Mouse (Mus musculus): ENCODE data around the gene Clcn6. TPM values are rescaled to one million over a fixed set of nuclear protein-coding genes. Genes with fewer than 3 reads are reported as not detected.

Gene Clcn6
- total RNA-seq, 1 experiment, result 32.5 TPM

GRCm38 (mm10) chr4:147962781-147963180, 75.8 kb downstream of the Clcn6 start:
- TF ChIP-seq MAFK (IDR thresholded peaks at IDR 0.05; ENCODE audit: insufficient read depth, low read depth, low read length) (no peak), HCFC1 (IDR thresholded peaks at IDR 0.05; ENCODE audit: borderline replicate concordance, insufficient read depth, low read length) (no peak), ZNF384 (IDR thresholded peaks at IDR 0.05; ENCODE audit: low read depth, low read length) (no peak)
- Histone ChIP-seq H3K9me3 (ENCODE audit: control insufficient read depth, insufficient read depth, low read depth, low read length) (no peaks in the 10 kb centered on the region), H3K27ac (ENCODE audit: insufficient read depth, low read depth, low read length, poor library complexity, severe bottlenecking) (no peak overlapping the region), H3K36me3 (ENCODE audit: control insufficient read depth, insufficient read depth, low read length, poor library complexity, severe bottlenecking) (no peaks in the 10 kb centered on the region), H3K4me1 (ENCODE audit: control insufficient read depth in 2 of 2, insufficient read depth in 2 of 2, low read length in 2 of 2, poor library complexity in 1 of 2) (no peaks in the 10 kb centered on the region), H3K4me3 (ENCODE audit: insufficient read depth in 1 of 2, low read depth in 1 of 2, low read length in 2 of 2, poor library complexity in 1 of 2, severe bottlenecking in 1 of 2) (no peak overlapping the region), H3K9ac (ENCODE audit: insufficient read depth, low read depth, low read length, poor library complexity, severe bottlenecking) (no peak overlapping the region; the same call in 1 of the 2 replicates)
- in situ Hi-C loops (cut with MboI; ENCODE audit: low sequenced_read_pairs in 2 of 2, unreplicated experiment in 2 of 2), result no loop called here
- DNase-seq (ENCODE audit: low read depth, low spot score), result no peak

DNA sequence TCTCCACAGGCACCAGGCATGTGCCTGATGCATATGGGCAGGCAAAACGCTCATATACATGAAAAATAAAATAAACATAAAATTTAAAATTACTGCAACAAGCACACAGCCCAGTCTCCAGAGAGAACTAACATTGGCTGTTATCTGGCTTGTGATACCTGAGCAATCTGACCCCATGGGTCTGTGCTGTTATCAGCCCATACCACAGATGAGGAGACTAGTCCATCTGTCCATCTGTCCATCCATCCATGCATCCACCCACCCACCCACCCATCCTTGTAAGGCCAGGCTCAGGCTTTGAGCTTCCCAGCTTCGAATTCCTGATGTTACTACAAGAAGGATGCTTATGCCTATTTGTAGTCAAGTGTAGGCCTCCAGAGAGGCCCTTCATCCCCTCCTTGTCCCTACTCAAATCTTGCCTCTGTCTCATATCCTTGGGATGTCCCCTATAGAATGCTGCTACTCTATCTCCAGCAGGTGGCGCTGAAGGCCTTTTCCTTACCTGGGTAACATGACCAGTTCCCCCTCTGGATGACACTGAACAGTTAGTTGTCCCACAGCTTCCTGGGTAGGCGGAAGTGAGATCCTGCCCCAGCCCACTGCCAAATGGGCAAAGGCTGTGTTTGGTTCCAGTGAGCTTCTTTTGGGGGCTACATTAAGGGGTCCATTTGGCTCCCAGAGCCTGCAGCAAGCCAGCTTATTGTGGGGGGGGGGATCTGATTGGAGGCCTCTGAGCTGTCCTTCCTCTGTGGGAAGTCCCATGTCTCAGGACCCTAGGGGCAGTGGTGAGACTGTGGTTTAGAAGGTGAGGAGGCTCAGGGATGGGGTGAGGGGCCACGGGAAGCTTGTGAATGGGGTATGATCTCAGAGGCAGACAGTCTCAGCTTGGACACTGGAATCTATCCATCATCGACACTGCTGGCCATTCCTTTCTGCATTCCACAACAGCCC, 78.5 kb downstream of the Clcn6 start:
- H3K9me3 ChIP-seq (ENCODE audit: control insufficient read depth, insufficient read depth, low read depth, low read length), result no peaks in the 10 kb centered on the region
- peak; percentile 92 for DNase-seq (ENCODE audit: low read depth, low spot score)
- in situ Hi-C loops (cut with MboI; ENCODE audit: low sequenced_read_pairs in 2 of 2, unreplicated experiment in 2 of 2), result no loop called here
- no peaks in the 10 kb centered on the region for H3K36me3 ChIP-seq (ENCODE audit: control insufficient read depth, insufficient read depth, low read length, poor library complexity, severe bottlenecking)
- no peak overlapping the region for H3K9ac ChIP-seq (ENCODE audit: insufficient read depth, low read depth, low read length, poor library complexity, severe bottlenecking)
- H3K4me1 ChIP-seq (ENCODE audit: control insufficient read depth in 2 of 2, insufficient read depth in 2 of 2, low read length in 2 of 2, poor library complexity in 1 of 2), result no peaks in the 10 kb centered on the region
- H3K4me3 ChIP-seq (ENCODE audit: insufficient read depth in 1 of 2, low read depth in 1 of 2, low read length in 2 of 2, poor library complexity in 1 of 2, severe bottlenecking in 1 of 2), result no peak overlapping the region
- no peak for TF ChIP-seq HCFC1 (IDR thresholded peaks at IDR 0.05; ENCODE audit: borderline replicate concordance, insufficient read depth, low read length)
- peak; percentile 63; the same call in 1 of the 2 replicates for TF ChIP-seq ZC3H11A (IDR thresholded peaks at IDR 0.05; ENCODE audit: borderline replicate concordance, low read depth, low read length)
- no peak overlapping the region for H3K27ac ChIP-seq (ENCODE audit: insufficient read depth, low read depth, low read length, poor library complexity, severe bottlenecking)

DNA sequence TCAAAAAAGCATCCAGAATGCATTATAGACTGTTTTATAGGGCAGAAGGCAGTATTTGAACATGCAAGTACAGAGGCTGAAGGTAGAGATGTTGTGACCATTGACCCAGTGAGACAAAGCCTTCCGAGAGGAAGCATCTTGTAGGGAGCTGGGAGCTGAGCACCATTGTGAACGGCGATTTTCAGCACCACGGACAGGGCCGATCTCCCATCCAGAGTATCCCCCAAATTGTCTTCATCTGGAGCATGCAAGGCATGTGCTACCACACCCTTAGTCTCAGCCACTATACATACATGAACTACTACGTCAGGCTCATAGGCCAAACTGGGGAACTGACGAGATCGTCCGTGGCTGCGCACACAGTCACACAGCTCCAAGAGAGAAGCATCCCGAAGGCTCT, 81.5 kb downstream of the Clcn6 start:
- Histone ChIP-seq H3K9me3 (ENCODE audit: control insufficient read depth, insufficient read depth, low read depth, low read length) (no peaks in the 10 kb centered on the region), H3K27ac (ENCODE audit: insufficient read depth, low read depth, low read length, poor library complexity, severe bottlenecking) (no peak overlapping the region), H3K4me1 (ENCODE audit: control insufficient read depth in 2 of 2, insufficient read depth in 2 of 2, low read length in 2 of 2, poor library complexity in 1 of 2) (peaks cover 0 to under 1% of the 10 kb centered on the region in 2 experiments; a peak in 1 of 4 replicates), H3K36me3 (ENCODE audit: control insufficient read depth, insufficient read depth, low read length, poor library complexity, severe bottlenecking) (no peaks in the 10 kb centered on the region), H3K4me3 (ENCODE audit: insufficient read depth in 1 of 2, low read depth in 1 of 2, low read length in 2 of 2, poor library complexity in 1 of 2, severe bottlenecking in 1 of 2) (no peak overlapping the region), H3K9ac (ENCODE audit: insufficient read depth, low read depth, low read length, poor library complexity, severe bottlenecking) (no peak overlapping the region)
- DNase-seq (ENCODE audit: low read depth, low spot score), result peak; percentile 51
- TF ChIP-seq CHD2 (IDR thresholded peaks at IDR 0.05; ENCODE audit: low read depth, low read length) (no peak), HCFC1 (IDR thresholded peaks at IDR 0.05; ENCODE audit: borderline replicate concordance, insufficient read depth, low read length) (peak; percentile 16; the same call in 1 of the 2 replicates)
- in situ Hi-C loops (cut with MboI; ENCODE audit: low sequenced_read_pairs in 2 of 2, unreplicated experiment in 2 of 2), result no loop called here

Other genes starting within 250 kb of the Clcn6 start
- gene Zfp984, start 229.0 kb downstream of the Clcn6 start, total RNA-seq (2012; rRNA removed), result 40.9 and 42.6 TPM in 2 replicates
- gene Zfp933, start 190.5 kb downstream of the Clcn6 start, total RNA-seq (2012; rRNA removed), result 3.6 and 4.9 TPM in 2 replicates
- gene Miip, start 170.0 kb downstream of the Clcn6 start, total RNA-seq (2012; rRNA removed), result 6.3 and 27.9 TPM in 2 replicates
- gene Fv1, start 169.8 kb downstream of the Clcn6 start, total RNA-seq (2012; rRNA removed), result 1.4 and 1.6 TPM in 2 replicates
- gene Mfn2, start 134.1 kb downstream of the Clcn6 start, total RNA-seq (2012; rRNA removed), result 12.4 and 18.6 TPM in 2 replicates
- 26.2 and 50.0 TPM in 2 replicates for gene Plod1, start 102.1 kb downstream of the Clcn6 start, total RNA-seq (2012; rRNA removed)
- 73.5 and 115 TPM in 2 replicates for gene 2510039O18Rik, start 97.9 kb downstream of the Clcn6 start, total RNA-seq (2012; rRNA removed)
- gene Nppb, start 53.0 kb downstream of the Clcn6 start, total RNA-seq (2012; rRNA removed), result 0.95 and 3.8 TPM in 2 replicates
- gene Nppa, start 38.1 kb downstream of the Clcn6 start, total RNA-seq (2012; rRNA removed), result 0.37 TPM in 1 of 2 replicates, not detected in the other
- 34.0 and 51.7 TPM in 2 replicates for gene Mthfr, start 256 bp upstream of the Clcn6 start, total RNA-seq (2012; rRNA removed)
- gene Agtrap, start 49.2 kb upstream of the Clcn6 start, total RNA-seq (2012; rRNA removed), result 122 and 158 TPM in 2 replicates
- gene Mad2l2, start 91.6 kb upstream of the Clcn6 start, total RNA-seq (2012; rRNA removed), result 34.0 and 54.5 TPM in 2 replicates
- gene Draxin, start 91.9 kb upstream of the Clcn6 start, total RNA-seq (2012; rRNA removed), result 0.76 and 1.3 TPM in 2 replicates
- gene Fbxo6, start 113.3 kb upstream of the Clcn6 start, total RNA-seq (2012; rRNA removed), result 43.8 and 49.4 TPM in 2 replicates
- gene Fbxo44, start 121.7 kb upstream of the Clcn6 start, total RNA-seq (2012; rRNA removed), result 5.1 and 11.0 TPM in 2 replicates
- 16.5 and 23.7 TPM in 2 replicates for gene Fbxo2, start 121.8 kb upstream of the Clcn6 start, total RNA-seq (2012; rRNA removed)
- 1.6 and 2.2 TPM in 2 replicates for gene Disp3, start 249.1 kb upstream of the Clcn6 start, total RNA-seq (2012; rRNA removed)